Mouse (Mus musculus) kidney, adult 2 months (tissue): ENCODE data around the gene Ppfibp1.

Source experiments
- CTCF ChIP-seq: fragments of 200-500 bp; conservative IDR thresholded peaks from 2 replicates; pipeline ENCODE4 v1.5.1; 2011; ENCODE audit warnings: low read depth, mild to moderate bottlenecking, control low read depth, low read length, moderate library complexity, mixed read lengths; ENCODE audit not compliant: insufficient read depth, insufficient read length
- POLR2A ChIP-seq: fragments of 200-500 bp; IDR thresholded peaks from one replicate; pipeline ENCODE4 v1.6.1; 2011; ENCODE audit warnings: low read depth, low read length, control low read depth

- TF ChIP-seq POLR2A (no peak), CTCF (no peak)
Measured at GRCm38 (mm10) chr6:146852739-146853138, 35.5 kb upstream of the Ppfibp1 start.
